Mouse (Mus musculus) ES-Bruce4 (cell line): ENCODE measurements around the gene Slco4a1.

Source experiments
- CTCF ChIP-seq: IDR thresholded peaks from one replicate; pipeline ENCODE4 v1.8.1; 2011; ENCODE audit warnings: low read depth, low read length
- EP300 ChIP-seq: IDR thresholded peaks from 2 replicates; pipeline ENCODE4 v1.6.1; 2011; ENCODE audit warnings: low read depth, low read length; ENCODE audit not compliant: insufficient read depth
- POLR2A ChIP-seq: IDR thresholded peaks from one replicate; pipeline ENCODE4 v1.8.1; 2011; ENCODE audit warnings: low read length; ENCODE audit not compliant: insufficient read depth

DNA sequence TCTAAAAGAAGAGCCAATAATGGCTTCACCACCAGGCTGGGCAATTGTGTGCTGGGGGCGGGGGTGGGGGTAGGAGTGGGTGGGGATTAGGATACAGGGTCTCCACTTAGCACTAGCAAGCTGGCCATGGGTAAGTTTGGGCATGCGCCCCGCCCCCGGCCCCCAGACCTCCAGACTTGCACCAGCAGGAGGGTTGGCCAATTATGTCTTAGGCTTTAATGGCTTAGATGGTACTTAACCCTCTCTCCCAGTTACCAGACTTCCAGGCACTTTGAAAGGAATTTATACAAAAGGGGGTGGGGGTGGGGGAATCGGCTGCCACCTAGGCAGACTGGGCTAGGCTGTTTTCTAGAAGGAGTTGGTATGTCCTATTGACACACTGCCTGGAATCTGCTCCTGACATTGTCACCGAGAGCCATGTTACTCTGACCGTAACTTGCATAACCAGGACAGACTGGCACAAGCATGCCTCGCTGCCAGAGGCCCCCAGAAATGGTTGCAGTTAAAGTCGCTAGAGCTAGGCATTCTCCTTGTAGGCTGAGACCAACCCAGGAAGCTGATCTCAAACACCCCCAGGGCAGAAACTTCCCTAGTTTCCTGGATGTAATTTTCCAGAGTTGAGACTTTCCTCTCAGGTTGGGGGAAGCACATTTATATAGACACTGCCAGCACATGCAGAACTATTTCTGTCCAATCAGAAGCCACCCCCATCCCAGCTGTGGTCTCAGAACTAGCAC lies 15.3 kb upstream of the Slco4a1 start:
- no peak for TF ChIP-seq POLR2A
- no peak for TF ChIP-seq CTCF
- no peak for TF ChIP-seq EP300
